Mouse (Mus musculus): ENCODE results near the gene Slc25a30.

GRCm38 (mm10) chr14:75756971-75757370, 29.9 kb downstream of the Slc25a30 start:
- TF ChIP-seq GATA1 (IDR thresholded peaks at IDR 0.05; ENCODE audit: borderline replicate concordance, low read length) = no peak
- TF ChIP-seq FLI1 (IDR thresholded peaks at IDR 0.05; ENCODE audit: low read length) = no peak

Data from megakaryocyte, embryonic 14.5 days (primary cell).